Mouse (Mus musculus): ENCODE measurements around the gene Rps5. TPM values are rescaled to one million over a fixed set of nuclear protein-coding genes. Genes with fewer than 3 reads are reported as not detected.
"Not testable (repeated sequence)": the region's sequence is repeated elsewhere in the genome, so short reads cannot be mapped to it uniquely, and the experiment has no call there.

Gene Rps5
- polyA plus RNA-seq, 1 experiment from 2014 or later = 749 TPM

DNA sequence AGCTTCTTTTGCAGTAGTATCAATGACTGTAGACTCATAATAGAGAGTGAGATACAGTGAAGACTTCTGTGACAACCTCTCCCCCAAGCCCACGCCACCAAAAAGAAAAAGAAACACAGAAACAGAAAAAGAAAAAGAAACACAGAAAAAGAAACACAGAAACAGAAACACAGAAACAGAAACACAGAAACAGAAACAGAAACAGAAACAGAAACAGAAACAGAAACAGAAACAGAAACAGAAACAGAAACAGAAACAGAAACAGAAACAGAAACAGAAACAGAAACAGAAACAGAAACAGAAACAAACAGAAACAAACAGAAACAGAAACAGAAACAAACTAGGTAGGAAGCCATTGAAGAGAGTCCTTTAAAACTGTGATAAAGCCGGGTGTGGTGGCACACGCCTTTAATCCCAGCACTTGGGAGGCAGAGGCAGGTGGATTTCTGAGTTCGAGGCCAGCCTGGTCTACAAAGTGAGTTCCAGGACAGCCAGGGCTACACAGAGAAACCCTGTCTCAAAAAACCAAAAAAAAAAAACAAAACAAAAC, 15.2 kb downstream of the Rps5 start:
- not testable (repeated sequence) for DNase-seq; H3K36me3 ChIP-seq (ENCODE audit: control insufficient read depth, insufficient read depth, low read length); ATAC-seq (ENCODE audit: low FRiP score, low TSS enrichment); H3K27ac ChIP-seq (replicated peaks; ENCODE audit: low read depth, low read length); H3K4me3 ChIP-seq (replicated peaks; ENCODE audit: low read depth, low read length); H3K9ac ChIP-seq (replicated peaks; ENCODE audit: low read length); H3K27me3 ChIP-seq (ENCODE audit: control insufficient read depth, insufficient read depth, low read length); H3K4me1 ChIP-seq (ENCODE audit: control insufficient read depth, insufficient read depth, low read length); H3K4me2 ChIP-seq (ENCODE audit: low read length); H3K9me3 ChIP-seq (ENCODE audit: control insufficient read depth, low read length)
- 91% methylated on average over 3 of the region's 4 CpGs for WGBS

DNA sequence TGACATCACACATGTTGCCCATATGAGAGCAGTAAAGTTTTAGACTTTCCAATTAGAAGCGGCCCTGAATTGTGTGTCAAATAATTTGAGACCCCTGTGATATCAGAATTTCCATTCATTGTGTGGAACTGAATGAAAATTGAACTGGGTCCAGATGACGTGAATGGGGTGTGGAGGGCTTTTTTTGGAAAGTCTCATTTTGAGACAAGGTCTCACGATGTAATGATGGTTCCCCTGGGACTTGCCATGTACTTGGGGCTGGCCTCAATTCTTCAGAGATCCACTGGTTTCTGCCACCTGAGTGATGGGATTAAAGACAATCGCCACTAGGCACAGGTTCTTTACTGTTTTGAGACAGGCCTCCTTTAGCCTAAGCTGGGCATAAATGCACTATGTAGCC, 18.5 kb downstream of the Rps5 start:
- Histone ChIP-seq H3K27me3 (ENCODE audit: control insufficient read depth, insufficient read depth, low read length) (no peaks in the 10 kb centered on the region), H3K9me3 (ENCODE audit: control insufficient read depth, low read length) (no peaks in the 10 kb centered on the region), H3K4me2 (ENCODE audit: low read length) (no peak overlapping the region), H3K4me3 (replicated peaks; ENCODE audit: low read depth, low read length) (no peak overlapping the region), H3K36me3 (ENCODE audit: control insufficient read depth, insufficient read depth, low read length) (no peaks in the 10 kb centered on the region), H3K9ac (replicated peaks; ENCODE audit: low read length) (no peak overlapping the region), H3K4me1 (ENCODE audit: control insufficient read depth, insufficient read depth, low read length) (no peaks in the 10 kb centered on the region), H3K27ac (replicated peaks; ENCODE audit: low read depth, low read length) (no peak overlapping the region)
- ATAC-seq (ENCODE audit: low FRiP score, low TSS enrichment) = no peak
- no peak for DNase-seq
- 81% methylated on average over 4 of the region's 4 CpGs for WGBS

DNA sequence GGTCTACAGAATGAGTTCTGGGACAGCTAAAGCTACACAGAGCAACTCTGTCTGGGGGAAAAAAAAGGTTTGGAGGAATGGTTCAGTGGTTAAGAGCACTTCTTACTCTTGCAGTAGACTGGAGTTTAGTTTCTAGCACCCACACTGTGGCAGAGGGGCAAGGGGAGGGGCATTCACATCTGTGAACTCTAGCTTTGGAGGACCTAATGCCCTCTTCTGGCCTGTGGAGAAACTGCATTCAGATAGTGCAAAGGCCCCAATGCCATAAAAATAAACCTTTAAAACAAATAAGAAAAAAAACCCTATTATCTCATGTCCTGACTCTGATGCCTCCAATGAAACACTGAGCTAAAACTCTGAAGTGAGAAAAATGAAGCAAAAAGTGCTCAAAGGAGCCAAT, 21.4 kb downstream of the Rps5 start:
- no peak overlapping the region for H3K9ac ChIP-seq (replicated peaks; ENCODE audit: low read length)
- no peak overlapping the region for H3K27ac ChIP-seq (replicated peaks; ENCODE audit: low read depth, low read length)
- H3K9me3 ChIP-seq (ENCODE audit: control insufficient read depth, low read length) = no peaks in the 10 kb centered on the region
- no peaks in the 10 kb centered on the region for H3K27me3 ChIP-seq (ENCODE audit: control insufficient read depth, insufficient read depth, low read length)
- DNase-seq = no peak
- no peaks in the 10 kb centered on the region for H3K36me3 ChIP-seq (ENCODE audit: control insufficient read depth, insufficient read depth, low read length)
- no peak overlapping the region for H3K4me3 ChIP-seq (replicated peaks; ENCODE audit: low read depth, low read length)
- no peaks in the 10 kb centered on the region for H3K4me1 ChIP-seq (ENCODE audit: control insufficient read depth, insufficient read depth, low read length)
- no peak overlapping the region for H3K4me2 ChIP-seq (ENCODE audit: low read length)
- no peak for ATAC-seq (ENCODE audit: low FRiP score, low TSS enrichment)

DNA sequence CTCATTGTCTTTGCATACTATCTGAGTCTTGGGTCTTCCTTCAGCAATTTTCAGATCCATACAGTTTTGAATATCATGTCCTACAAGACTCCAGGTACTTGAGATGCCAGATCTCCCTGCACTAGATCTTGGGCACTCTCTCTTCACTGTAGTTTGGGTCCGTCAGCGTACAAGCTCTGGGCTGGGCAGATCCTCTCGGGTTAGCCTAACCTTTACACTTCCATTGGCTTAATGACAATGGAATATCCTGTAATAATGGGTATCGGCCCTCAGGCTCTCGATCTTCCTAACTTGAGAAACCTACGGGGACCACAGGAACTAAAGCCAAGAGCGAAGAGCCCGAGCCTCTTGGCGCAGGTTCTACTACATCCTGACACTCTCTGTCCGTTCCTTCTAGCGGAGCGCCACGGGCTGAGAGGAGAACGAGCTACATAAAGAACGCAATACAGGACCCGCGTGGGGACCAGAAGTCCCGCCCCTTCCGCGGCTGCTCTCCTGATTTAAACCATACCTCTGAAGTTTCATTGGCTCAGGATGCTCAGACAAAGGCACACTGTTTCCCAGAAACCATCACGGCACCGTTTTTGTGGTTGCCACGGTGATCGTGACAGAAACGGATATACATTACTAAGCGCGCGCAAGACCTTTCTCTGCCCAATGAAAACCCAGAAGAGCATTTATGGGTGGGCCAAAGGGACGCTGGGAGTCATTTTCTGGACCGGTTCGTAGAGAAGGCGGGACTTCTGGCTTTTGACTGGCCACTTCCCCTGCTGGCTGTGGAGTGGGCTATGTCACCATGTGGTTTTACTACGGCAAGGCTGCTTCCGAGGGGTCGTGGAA, 27.2 kb downstream of the Rps5 start:
- Histone ChIP-seq H3K4me3 (replicated peaks; ENCODE audit: low read depth, low read length) (peak overlapping the region; percentile 40), H3K27me3 (ENCODE audit: control insufficient read depth, insufficient read depth, low read length) (no peaks in the 10 kb centered on the region), H3K9me3 (ENCODE audit: control insufficient read depth, low read length) (no peaks in the 10 kb centered on the region), H3K27ac (replicated peaks; ENCODE audit: low read depth, low read length) (peak overlapping the region; percentile 85), H3K9ac (replicated peaks; ENCODE audit: low read length) (peak overlapping the region; percentile 68), H3K4me2 (ENCODE audit: low read length) (peak overlapping the region; percentile 75), H3K4me1 (ENCODE audit: control insufficient read depth, insufficient read depth, low read length) (peaks cover 11% of the 10 kb centered on the region), H3K36me3 (ENCODE audit: control insufficient read depth, insufficient read depth, low read length) (no peaks in the 10 kb centered on the region)
- DNase-seq (peak; percentile 98), ATAC-seq (ENCODE audit: low FRiP score, low TSS enrichment) (peak; percentile 97)
- WGBS = 8% methylated on average over 35 of the region's 35 CpGs

DNA sequence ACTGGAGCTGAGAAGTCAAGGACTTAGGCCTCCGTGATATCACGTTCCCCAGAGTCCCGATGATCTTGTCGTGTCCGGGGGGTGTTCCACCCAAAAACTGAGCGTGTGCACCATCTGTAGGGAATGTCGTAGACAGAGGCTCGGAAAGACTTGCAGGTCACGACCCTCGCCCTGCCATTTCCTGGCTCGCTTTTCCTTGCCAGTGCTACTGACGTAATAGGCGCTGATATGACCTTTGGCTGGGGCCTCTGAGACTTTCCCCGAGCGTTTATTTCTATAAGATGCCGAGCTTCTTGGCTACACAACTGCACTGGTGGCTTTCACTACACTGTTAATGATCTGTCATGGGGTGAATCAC, 27.8 kb downstream of the Rps5 start:
- Histone ChIP-seq H3K4me2 (ENCODE audit: low read length) (peak overlapping the region; percentile 75), H3K9me3 (ENCODE audit: control insufficient read depth, low read length) (no peaks in the 10 kb centered on the region), H3K27ac (replicated peaks; ENCODE audit: low read depth, low read length) (peak overlapping the region; percentile 85), H3K4me1 (ENCODE audit: control insufficient read depth, insufficient read depth, low read length) (peaks cover 11% of the 10 kb centered on the region), H3K36me3 (ENCODE audit: control insufficient read depth, insufficient read depth, low read length) (no peaks in the 10 kb centered on the region), H3K27me3 (ENCODE audit: control insufficient read depth, insufficient read depth, low read length) (no peaks in the 10 kb centered on the region), H3K9ac (replicated peaks; ENCODE audit: low read length) (peak overlapping the region; percentile 57), H3K4me3 (replicated peaks; ENCODE audit: low read depth, low read length) (peak overlapping the region; percentile 40)
- DNase-seq (no peak), ATAC-seq (ENCODE audit: low FRiP score, low TSS enrichment) (no peak; the same call in 1 of the 2 replicates)
- 14% methylated on average over 16 of the region's 16 CpGs for WGBS

DNA sequence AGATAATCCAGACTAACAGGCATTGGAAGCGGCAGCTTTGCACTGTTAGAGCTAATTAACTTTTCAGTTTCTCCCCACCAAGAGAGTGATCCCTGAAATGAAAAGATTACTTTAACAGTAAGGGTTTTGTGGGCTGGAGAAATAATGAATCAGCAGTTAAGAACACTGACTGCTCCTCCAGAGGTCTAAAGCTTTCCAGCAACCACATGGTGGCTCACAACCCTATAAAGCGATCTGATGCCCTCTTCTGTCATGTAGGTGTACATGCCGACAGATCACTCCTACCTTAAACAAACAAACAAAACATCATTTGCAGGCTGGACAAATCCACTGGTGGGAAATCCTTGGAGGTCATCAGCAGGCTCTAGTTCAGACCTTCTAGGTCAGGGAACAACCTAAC, 32.8 kb downstream of the Rps5 start:
- peaks cover 5% of the 10 kb centered on the region for H3K4me1 ChIP-seq (ENCODE audit: control insufficient read depth, insufficient read depth, low read length)
- H3K36me3 ChIP-seq (ENCODE audit: control insufficient read depth, insufficient read depth, low read length) = no peaks in the 10 kb centered on the region
- no peak overlapping the region for H3K9ac ChIP-seq (replicated peaks; ENCODE audit: low read length)
- ATAC-seq (ENCODE audit: low FRiP score, low TSS enrichment) (no peak), DNase-seq (no peak)
- H3K27ac ChIP-seq (replicated peaks; ENCODE audit: low read depth, low read length) = no peak overlapping the region
- H3K27me3 ChIP-seq (ENCODE audit: control insufficient read depth, insufficient read depth, low read length) = no peaks in the 10 kb centered on the region
- H3K4me2 ChIP-seq (ENCODE audit: low read length) = no peak overlapping the region
- WGBS = 61% methylated on average over 3 of the region's 3 CpGs
- H3K9me3 ChIP-seq (ENCODE audit: control insufficient read depth, low read length) = no peaks in the 10 kb centered on the region
- H3K4me3 ChIP-seq (replicated peaks; ENCODE audit: low read depth, low read length) = no peak overlapping the region

DNA sequence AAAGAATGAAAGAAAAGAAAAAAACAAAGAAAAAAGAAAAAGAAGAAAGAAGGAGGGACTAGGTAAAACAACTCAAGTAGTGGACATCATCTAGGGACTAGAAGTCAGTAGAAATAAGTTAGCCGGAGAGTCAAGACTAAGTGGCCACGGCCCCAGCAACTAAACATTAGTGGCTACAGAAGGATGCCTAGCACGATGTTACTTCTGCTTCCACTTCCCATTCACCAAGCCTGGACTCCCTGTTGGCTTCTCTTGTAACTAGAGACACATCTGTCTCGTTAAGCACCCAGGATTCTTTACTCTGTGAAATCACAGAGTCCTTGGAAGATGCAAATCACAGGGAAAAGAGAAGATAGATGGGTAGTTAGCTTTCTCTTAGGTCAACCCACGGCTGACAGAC, 35.4 kb downstream of the Rps5 start:
- H3K4me3 ChIP-seq (replicated peaks; ENCODE audit: low read depth, low read length) = no peak overlapping the region
- 74% methylated on average over 5 of the region's 5 CpGs for WGBS
- H3K4me2 ChIP-seq (ENCODE audit: low read length) = no peak overlapping the region
- no peak overlapping the region for H3K9ac ChIP-seq (replicated peaks; ENCODE audit: low read length)
- 0 out of 2 replicates have a peak, but pooled peaks cover 3% of the 10 kb centered on the region for H3K4me1 ChIP-seq (ENCODE audit: control insufficient read depth, insufficient read depth, low read length)
- no peak for DNase-seq
- no peaks in the 10 kb centered on the region for H3K36me3 ChIP-seq (ENCODE audit: control insufficient read depth, insufficient read depth, low read length)
- no peak overlapping the region for H3K27ac ChIP-seq (replicated peaks; ENCODE audit: low read depth, low read length)
- no peak for ATAC-seq (ENCODE audit: low FRiP score, low TSS enrichment)
- H3K27me3 ChIP-seq (ENCODE audit: control insufficient read depth, insufficient read depth, low read length) = no peaks in the 10 kb centered on the region
- no peaks in the 10 kb centered on the region for H3K9me3 ChIP-seq (ENCODE audit: control insufficient read depth, low read length)

DNA sequence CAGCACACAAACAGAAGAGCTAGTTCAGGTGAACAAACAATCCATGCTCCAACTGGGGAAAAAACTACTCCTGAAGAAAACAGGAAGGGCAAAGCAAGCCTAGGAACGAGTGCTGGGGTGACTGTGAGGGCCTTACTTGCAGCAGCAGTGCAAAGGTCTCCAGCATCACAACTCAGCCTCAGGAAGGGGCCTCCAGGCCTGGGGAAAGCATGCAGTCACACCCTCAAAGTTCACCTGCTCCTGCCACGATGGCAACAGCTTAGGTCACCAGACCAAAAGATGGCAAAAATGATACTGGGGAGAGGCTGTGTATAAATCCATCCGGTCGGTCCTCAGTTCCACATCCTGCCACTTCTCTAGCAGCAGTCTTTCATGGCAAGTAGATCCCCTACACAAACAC, 36.9 kb downstream of the Rps5 start:
- Histone ChIP-seq H3K4me2 (ENCODE audit: low read length) (no peak overlapping the region), H3K4me3 (replicated peaks; ENCODE audit: low read depth, low read length) (no peak overlapping the region), H3K4me1 (ENCODE audit: control insufficient read depth, insufficient read depth, low read length) (0 out of 2 replicates have a peak, but pooled peaks cover 3% of the 10 kb centered on the region), H3K27ac (replicated peaks; ENCODE audit: low read depth, low read length) (no peak overlapping the region), H3K36me3 (ENCODE audit: control insufficient read depth, insufficient read depth, low read length) (no peaks in the 10 kb centered on the region), H3K27me3 (ENCODE audit: control insufficient read depth, insufficient read depth, low read length) (no peaks in the 10 kb centered on the region), H3K9me3 (ENCODE audit: control insufficient read depth, low read length) (no peaks in the 10 kb centered on the region), H3K9ac (replicated peaks; ENCODE audit: low read length) (no peak overlapping the region)
- no peak for DNase-seq
- WGBS = 85% methylated on average over 4 of the region's 4 CpGs
- no peak for ATAC-seq (ENCODE audit: low FRiP score, low TSS enrichment)

DNA sequence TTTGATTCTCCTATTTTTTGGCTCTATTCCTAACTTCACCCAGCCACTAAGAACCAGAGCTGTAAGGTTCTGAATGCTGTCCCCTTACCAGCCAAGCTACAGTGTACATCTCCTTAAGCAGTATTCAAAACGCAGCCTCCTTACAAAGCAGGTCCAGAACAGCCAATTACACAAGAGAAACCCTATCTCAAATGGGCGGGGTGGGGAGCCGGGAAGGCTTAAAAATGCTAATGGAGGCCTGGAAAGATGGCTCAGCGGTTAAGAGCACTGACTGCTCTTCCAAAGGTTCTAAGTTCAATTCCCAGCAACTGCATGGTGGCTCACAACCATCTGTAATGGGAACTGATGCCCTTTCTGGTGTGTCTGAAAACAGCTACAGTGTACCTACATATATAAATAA, 37.6 kb downstream of the Rps5 start:
- Histone ChIP-seq H3K9ac (replicated peaks; ENCODE audit: low read length) (no peak overlapping the region), H3K36me3 (ENCODE audit: control insufficient read depth, insufficient read depth, low read length) (no peaks in the 10 kb centered on the region), H3K4me3 (replicated peaks; ENCODE audit: low read depth, low read length) (no peak overlapping the region), H3K4me1 (ENCODE audit: control insufficient read depth, insufficient read depth, low read length) (peaks cover 6% of the 10 kb centered on the region; the same call in 1 of the 2 replicates), H3K4me2 (ENCODE audit: low read length) (no peak overlapping the region), H3K27ac (replicated peaks; ENCODE audit: low read depth, low read length) (no peak overlapping the region), H3K27me3 (ENCODE audit: control insufficient read depth, insufficient read depth, low read length) (no peaks in the 10 kb centered on the region), H3K9me3 (ENCODE audit: control insufficient read depth, low read length) (no peaks in the 10 kb centered on the region)
- no peak for ATAC-seq (ENCODE audit: low FRiP score, low TSS enrichment)
- 15% methylated on average over 4 of the region's 4 CpGs for WGBS
- no peak for DNase-seq

Measured in midbrain, embryonic 14.5 days (tissue).